ENCODE assay signal across 8 mouse cellular contexts in the genomic region with DNA sequence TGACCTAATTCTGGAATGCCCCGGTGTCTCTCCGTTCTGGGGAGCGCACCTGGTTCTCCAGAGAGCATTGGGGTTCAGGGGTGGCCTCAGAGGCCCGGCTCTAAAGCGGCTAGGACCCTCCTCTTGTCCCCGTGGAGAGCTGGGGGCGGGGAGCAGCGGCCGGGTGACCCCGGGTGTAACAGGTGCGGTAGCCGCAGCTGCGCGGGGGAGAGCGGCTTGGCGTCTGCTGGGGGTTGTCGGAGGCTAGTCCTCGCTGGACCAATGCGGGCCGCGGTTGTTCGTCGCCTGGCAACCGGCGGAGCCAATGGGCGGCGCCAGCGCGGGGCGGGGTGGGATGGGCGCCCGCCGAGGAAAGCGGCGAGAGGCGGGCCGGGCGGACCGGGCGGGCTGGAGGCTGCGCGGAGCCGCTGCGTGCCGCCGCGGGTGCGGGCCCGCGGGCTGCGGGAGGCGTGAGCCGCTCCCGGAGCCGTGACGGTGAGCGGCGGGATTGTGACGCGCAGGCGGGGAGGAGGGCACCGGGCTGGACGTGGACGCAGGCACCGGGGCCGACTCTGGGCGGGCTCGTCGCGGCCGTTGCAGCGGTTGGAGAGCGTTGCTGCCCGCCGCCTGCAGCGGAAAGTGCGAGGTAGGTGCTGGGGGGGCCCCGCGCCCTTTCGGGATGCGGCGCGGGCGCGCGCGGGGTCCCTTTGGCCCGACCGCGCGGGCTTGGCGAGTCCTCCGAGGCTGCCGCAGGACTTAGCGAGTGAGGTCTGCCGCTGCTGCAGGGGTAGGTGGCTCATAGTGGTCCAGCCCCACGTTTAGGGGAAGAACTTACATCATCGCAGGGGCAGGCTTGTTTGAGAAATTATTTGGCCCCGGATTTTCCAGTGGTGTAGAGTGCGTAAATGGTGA. TPM values are rescaled to one million over a fixed set of nuclear protein-coding genes. Genes with fewer than 3 reads are reported as not detected.
DNase-seq lines count a peak whose midpoint lies in the region; ATAC-seq and TF ChIP-seq lines count a peak whose summit lies in the region.

A gene (plus strand): TSS at position 332 of the 891 bp plus-strand sequence.

- H3ac ChIP-seq in C2C12 (ENCODE audit: control insufficient read depth, insufficient read length, low read depth), result peak within 1 kb of the TSS; percentile 100

- peaks cover 5% of the 10 kb centered on the region; the same call in 1 of the 2 replicates for H3K9me3 ChIP-seq in heart, embryonic 10.5 days
- peaks cover 3% of the 10 kb centered on the region; the same call in 1 of the 2 replicates for H3K9me3 ChIP-seq in kidney, embryonic 14.5 days (ENCODE audit: control insufficient read depth, low read length)
- H3K9me3 ChIP-seq in limb, embryonic 15.5 days, result no peaks in the 10 kb centered on the region
- 0 out of 2 replicates have a peak, but pooled peaks cover 4% of the 10 kb centered on the region for H3K9me3 ChIP-seq in midbrain, postnatal 0 days (ENCODE audit: low read length)

- no peaks in the 10 kb centered on the region for H3K36me3 ChIP-seq in C2C12 (ENCODE audit: control insufficient read depth, insufficient read depth)
- no peaks in the 10 kb centered on the region for H3K36me3 ChIP-seq in heart, embryonic 10.5 days
- H3K36me3 ChIP-seq in kidney, embryonic 14.5 days (ENCODE audit: control insufficient read depth, insufficient read depth, low read length), result no peaks in the 10 kb centered on the region
- H3K36me3 ChIP-seq in limb, embryonic 15.5 days, result no peaks in the 10 kb centered on the region
- H3K36me3 ChIP-seq in midbrain, postnatal 0 days (ENCODE audit: insufficient read depth, low read length), result no peaks in the 10 kb centered on the region

- H3K4me2 ChIP-seq in kidney, embryonic 14.5 days (replicated peaks; ENCODE audit: low read depth, low read length), result peak within 1 kb of the TSS; percentile 78
- peak within 1 kb of the TSS; percentile 95 for H3K4me2 ChIP-seq in limb, embryonic 15.5 days
- peak within 1 kb of the TSS; percentile 60 for H3K4me2 ChIP-seq in midbrain, postnatal 0 days (ENCODE audit: low read depth, low read length, poor library complexity, severe bottlenecking)

- peak; percentile 99 for ATAC-seq in kidney, embryonic 14.5 days (ENCODE audit: low FRiP score, low TSS enrichment)
- peak; percentile 93 for ATAC-seq in limb, embryonic 15.5 days (ENCODE audit: insufficient number of reproducible peaks, low FRiP score, low TSS enrichment, low read depth)
- ATAC-seq in midbrain, postnatal 0 days (ENCODE audit: low FRiP score), result peak; percentile 99

- TF ChIP-seq POLR2A in embryonic fibroblast, embryonic 13.5 days (IDR thresholded peaks at IDR 0.05; ENCODE audit: low read depth, low read length), result peak; percentile 55

- TF ChIP-seq CTCF in C2C12 (IDR thresholded peaks at IDR 0.05; ENCODE audit: control insufficient read depth, insufficient read depth, insufficient read length), result no peak
- TF ChIP-seq CTCF in embryonic fibroblast, embryonic 13.5 days (IDR thresholded peaks at IDR 0.05; ENCODE audit: borderline replicate concordance, insufficient read depth, low read length), result no peak
- no peak for TF ChIP-seq CTCF in midbrain, postnatal 0 days (IDR thresholded peaks at IDR 0.05)

- no peaks in the 10 kb centered on the region for H3K27me3 ChIP-seq in C2C12 (ENCODE audit: control insufficient read depth, insufficient read depth, insufficient read length)
- no peaks in the 10 kb centered on the region for H3K27me3 ChIP-seq in heart, embryonic 10.5 days (ENCODE audit: insufficient read depth, poor library complexity, severe bottlenecking)
- H3K27me3 ChIP-seq in kidney, embryonic 14.5 days (ENCODE audit: control insufficient read depth, insufficient read depth, low read length), result no peaks in the 10 kb centered on the region
- no peaks in the 10 kb centered on the region for H3K27me3 ChIP-seq in limb, embryonic 15.5 days
- no peaks in the 10 kb centered on the region for H3K27me3 ChIP-seq in midbrain, postnatal 0 days (ENCODE audit: insufficient read depth, low read length)

- H3K9ac ChIP-seq in kidney, embryonic 14.5 days (ENCODE audit: low read depth, low read length), result peak within 1 kb of the TSS; percentile 70
- H3K9ac ChIP-seq in limb, embryonic 15.5 days, result peak within 1 kb of the TSS; percentile 78
- H3K9ac ChIP-seq in midbrain, postnatal 0 days (replicated peaks; ENCODE audit: low read length, poor library complexity, severe bottlenecking), result peak within 1 kb of the TSS; percentile 93

- under 1% methylated on average over 99 of the region's 100 CpGs for WGBS in heart, embryonic 10.5 days
- WGBS in kidney, embryonic 14.5 days, result under 1% methylated on average over 80 of the region's 100 CpGs
- WGBS in limb, embryonic 15.5 days, result under 1% methylated on average over 95 of the region's 100 CpGs
- under 1% methylated on average over 75 of the region's 100 CpGs for WGBS in midbrain, postnatal 0 days

- H3K27ac ChIP-seq in embryonic fibroblast, embryonic 13.5 days (ENCODE audit: insufficient read depth, low read length), result no peak within 1 kb of the TSS
- H3K27ac ChIP-seq in heart, embryonic 10.5 days, result peak within 1 kb of the TSS; percentile 95
- peak within 1 kb of the TSS; percentile 14 for H3K27ac ChIP-seq in kidney, embryonic 14.5 days (ENCODE audit: low read depth, low read length)
- peak within 1 kb of the TSS; percentile 85 for H3K27ac ChIP-seq in limb, embryonic 15.5 days
- peak within 1 kb of the TSS; percentile 75 for H3K27ac ChIP-seq in midbrain, postnatal 0 days (ENCODE audit: low read depth, low read length)

- peaks cover 7% of the 10 kb centered on the region for H3K4me1 ChIP-seq in embryonic fibroblast, embryonic 13.5 days (ENCODE audit: control insufficient read depth, insufficient read depth, low read length)
- peaks cover 23% of the 10 kb centered on the region for H3K4me1 ChIP-seq in heart, embryonic 10.5 days
- peaks cover 19% of the 10 kb centered on the region; the same call in 1 of the 2 replicates for H3K4me1 ChIP-seq in kidney, embryonic 14.5 days (ENCODE audit: control insufficient read depth, insufficient read depth, low read length)
- peaks cover 21% of the 10 kb centered on the region for H3K4me1 ChIP-seq in limb, embryonic 15.5 days
- peaks cover 17% of the 10 kb centered on the region for H3K4me1 ChIP-seq in midbrain, postnatal 0 days (ENCODE audit: insufficient read depth, low read length)

- H3K4me3 ChIP-seq in C2C12 (ENCODE audit: insufficient read depth, poor library complexity, severe bottlenecking), result peak within 1 kb of the TSS; percentile 64
- peak within 1 kb of the TSS; percentile 62 for H3K4me3 ChIP-seq in embryonic fibroblast, embryonic 13.5 days (ENCODE audit: insufficient read depth, low read length)
- H3K4me3 ChIP-seq in heart, embryonic 10.5 days, result peak within 1 kb of the TSS; percentile 98
- peak within 1 kb of the TSS; percentile 68 for H3K4me3 ChIP-seq in kidney, embryonic 14.5 days (ENCODE audit: low read length)
- H3K4me3 ChIP-seq in limb, embryonic 15.5 days, result peak within 1 kb of the TSS; percentile 98
- H3K4me3 ChIP-seq in midbrain, postnatal 0 days (ENCODE audit: low read depth, low read length), result peak within 1 kb of the TSS; percentile 93

- peak; percentile 98 for DNase-seq in brain, adult 2 months (ENCODE audit: low read depth, low spot score)
- DNase-seq in heart, embryonic 10.5 days (ENCODE audit: low spot score), result peak; percentile 97
- peak; percentile 96 for DNase-seq in midbrain, postnatal 0 days (ENCODE audit: low spot score)
- peak; percentile 98 to 99 for DNase-seq in spleen, postnatal 10 days (ENCODE audit: low spot score in 2 of 2)

- peaks cover 6% of the 10 kb centered on the region for H3K79me3 ChIP-seq in C2C12 (ENCODE audit: low read depth)

- peaks cover 42% of the 10 kb centered on the region for H3K79me2 ChIP-seq in C2C12 (ENCODE audit: control insufficient read depth, insufficient read depth)

TF ChIP-seq in C2C12, 6 proteins besides CTCF, POLR2A, EP300 and RAD21:
- TF ChIP-seq CEBPB (IDR thresholded peaks at IDR 0.05; ENCODE audit: low read depth), result no peak
- TF ChIP-seq MYOD1 (IDR thresholded peaks at IDR 0.05; ENCODE audit: control insufficient read depth, insufficient read length, low read depth), result peak; percentile 74
TF ChIP-seq in C2C12: peak in this region for 1.

RNA-seq across cellular contexts. Expression of the gene that starts here (rescaled TPM):
- polyA plus RNA-seq in C2C12 (2012; fragmentation: generic; extraction: Trizol), result 9.5 TPM
- 8.8 and 10.1 TPM in 2 replicates for polyA plus RNA-seq in embryonic fibroblast, embryonic 13.5 days (2011; ENCODE audit: insufficient read length, low read depth, missing spikeins)
- 29.8 and 35.8 TPM in 2 replicates for polyA plus RNA-seq in heart, embryonic 10.5 days (2016; fragmentation: Nextera tagmentation; extraction: Ambion mirVana)
- polyA plus RNA-seq in kidney, embryonic 14.5 days (2014; fragmentation: Nextera tagmentation; extraction: Ambion mirVana), result 14.7 and 25.8 TPM in 2 replicates
- 25.4 and 25.6 TPM in 2 replicates for polyA plus RNA-seq in limb, embryonic 15.5 days (2015; fragmentation: Nextera tagmentation; extraction: Ambion mirVana)
- total RNA-seq in midbrain, postnatal 0 days (2014; rRNA removed), result 26.3 and 32.7 TPM in 2 replicates
- polyA plus RNA-seq in midbrain, postnatal 0 days (2015; fragmentation: Nextera tagmentation; extraction: Ambion mirVana), result 19.4 and 19.8 TPM in 2 replicates
